Mouse (Mus musculus) induced T-regulatory cell, adult 2 months (primary cell): Measurements from ENCODE around the gene Ppil1.

Experiments used
- DNase-seq: peaks from one replicate; pipeline ENCODE4 v3.0.0-alpha.2; 2012; ENCODE audit warnings: low read depth

Gene Ppil1

GRCm38 (mm10) chr17:29263840-29264633 is at the start of gene Ppil1:
TSS of gene Ppil1 (minus strand) at chr17:29264186.
- DNase-seq, result peak; percentile 94

GRCm38 (mm10) chr17:29313300-29313699 is 49.3 kb upstream of the Ppil1 start:
- DNase-seq, result peak; percentile 68

- DNase-seq, result no peak
Observed at GRCm38 (mm10) chr17:29312082-29312481, 48.1 kb upstream of the Ppil1 start.

GRCm38 (mm10) chr17:29311602-29312001 is 47.6 kb upstream of the Ppil1 start:
- DNase-seq, result no peak

GRCm38 (mm10) chr17:29310056-29310623 is 46.2 kb upstream of the Ppil1 start:
- no peak for DNase-seq

- peak; percentile 34 for DNase-seq
Observed at GRCm38 (mm10) chr17:29305871-29306270, 41.9 kb upstream of the Ppil1 start.

GRCm38 (mm10) chr17:29305058-29305806 is 41.2 kb upstream of the Ppil1 start:
- no peak for DNase-seq

GRCm38 (mm10) chr17:29304376-29305057 is 40.5 kb upstream of the Ppil1 start:
- DNase-seq, result peak; percentile 75

- DNase-seq, result no peak
Observed at GRCm38 (mm10) chr17:29303856-29304255, 39.9 kb upstream of the Ppil1 start.

GRCm38 (mm10) chr17:29303087-29303486 is 39.1 kb upstream of the Ppil1 start:
- DNase-seq, result peak; percentile 72

GRCm38 (mm10) chr17:29302149-29302548 is 38.2 kb upstream of the Ppil1 start:
- DNase-seq, result no peak

- no peak for DNase-seq
Observed at GRCm38 (mm10) chr17:29301421-29301820, 37.4 kb upstream of the Ppil1 start.

- no peak for DNase-seq
Observed at GRCm38 (mm10) chr17:29300926-29301325, 36.9 kb upstream of the Ppil1 start.

- DNase-seq, result no peak
Observed at GRCm38 (mm10) chr17:29299282-29299681, 35.3 kb upstream of the Ppil1 start.

GRCm38 (mm10) chr17:29297813-29298212 is 33.8 kb upstream of the Ppil1 start:
- peak; percentile 51 for DNase-seq

- no peak for DNase-seq
Observed at GRCm38 (mm10) chr17:29297321-29297720, 33.3 kb upstream of the Ppil1 start.

- no peak for DNase-seq
Observed at GRCm38 (mm10) chr17:29295835-29296234, 31.8 kb upstream of the Ppil1 start.

- DNase-seq, result no peak
Observed at GRCm38 (mm10) chr17:29293807-29294605, 30.0 kb upstream of the Ppil1 start.

GRCm38 (mm10) chr17:29292996-29293395 is 29.0 kb upstream of the Ppil1 start:
- no peak for DNase-seq

GRCm38 (mm10) chr17:29291793-29292192 is 27.8 kb upstream of the Ppil1 start:
- no peak for DNase-seq

- DNase-seq, result no peak
Observed at GRCm38 (mm10) chr17:29282216-29282952, 18.4 kb upstream of the Ppil1 start.
